Mouse (Mus musculus) embryonic facial prominence, embryonic 14.5 days (tissue): ENCODE data around the gene Fbxw8. TPM values are rescaled to one million over a fixed set of nuclear protein-coding genes. Genes with fewer than 3 reads are reported as not detected.

Experiments
- ATAC-seq: fragments of 200-750 bp; cut with Nextera tagmentation; 2 replicates; pipeline ENCODE4 v1.8.0; 2017; ENCODE audit warnings: low read depth, moderate number of reproducible peaks, moderate TSS enrichment
- DNase-seq: peaks from one replicate; pipeline ENCODE4 v3.0.0-alpha.2; 2015; ENCODE audit warnings: low spot score
- H3K27ac ChIP-seq: fragments of 300-500 bp; sonication (generic); replicated peaks from 2 replicates; pipeline ENCODE4 v1.5.1; 2014; ENCODE audit warnings: low read depth, mild to moderate bottlenecking, low read length, moderate library complexity
- H3K27me3 ChIP-seq: fragments of 300-500 bp; sonication (generic); replicated peaks from 2 replicates; pipeline ENCODE4 v1.6.1; 2014; ENCODE audit warnings: low read length; ENCODE audit not compliant: control insufficient read depth, insufficient read depth
- H3K36me3 ChIP-seq: fragments of 300-500 bp; sonication (generic); 2 replicates; pipeline ENCODE4 v1.6.1; 2014; ENCODE audit warnings: low read length, mixed read lengths; ENCODE audit not compliant: control insufficient read depth, insufficient read depth
- H3K4me1 ChIP-seq: fragments of 300-500 bp; sonication (generic); 2 replicates; pipeline ENCODE4 v1.6.1; 2014; ENCODE audit warnings: antibody characterized with exemption, low read length; ENCODE audit not compliant: control insufficient read depth, insufficient read depth
- H3K4me2 ChIP-seq: fragments of 300-500 bp; sonication (generic); 2 replicates; pipeline ENCODE4 v1.6.1; 2014; ENCODE audit warnings: low read depth, mild to moderate bottlenecking, low read length, moderate library complexity, mixed read lengths
- H3K4me3 ChIP-seq: fragments of 300-500 bp; sonication (generic); 2 replicates; pipeline ENCODE4 v1.5.1; 2014; ENCODE audit warnings: low read depth, mild to moderate bottlenecking, low read length
- H3K9ac ChIP-seq: fragments of 300-500 bp; sonication (generic); 2 replicates; pipeline ENCODE4 v1.6.1; 2014; ENCODE audit warnings: low read depth, mild to moderate bottlenecking, low read length, moderate library complexity, mixed read lengths
- H3K9me3 ChIP-seq: fragments of 300-500 bp; sonication (generic); 2 replicates; pipeline ENCODE4 v1.6.1; 2016; ENCODE audit warnings: low read length; ENCODE audit not compliant: control insufficient read depth
- WGBS: fragments of 180-500 bp; shearing (Covaris S2); extraction: QIAGEN DNeasy Blood & Tissue Kit; methylation state at CpG from one replicate; pipeline ENCODE4 v1.1.7; 2014; 5-methylcytosine and 5-hydroxymethylcytosine counted together
- polyA plus RNA-seq: library from polyadenylated mRNA; unstranded; fragments of >200 nt; fragmentation: Nextera tagmentation; extraction: Ambion mirVana; gene quantifications from 2 replicates; pipeline ENCODE4 v1.2.1, GENCODE M21; 2014

Fbxw8 gene
- polyA plus RNA-seq, 1 experiment from 2014 or later, result 31.7 TPM

- H3K4me3 ChIP-seq, result no peak overlapping the region
- 90% methylated on average over 6 of the region's 7 CpGs for WGBS
- no peaks in the 10 kb centered on the region; the same call in 1 of the 2 replicates for H3K4me1 ChIP-seq
- no peak for DNase-seq
- no peak for ATAC-seq
- H3K9me3 ChIP-seq, result no peaks in the 10 kb centered on the region
- H3K27ac ChIP-seq, result no peak overlapping the region
- H3K9ac ChIP-seq, result no peak overlapping the region
- H3K36me3 ChIP-seq, result peaks cover 29% of the 10 kb centered on the region
- H3K4me2 ChIP-seq, result no peak overlapping the region
- H3K27me3 ChIP-seq, result no peaks in the 10 kb centered on the region
These were observed 42.2 kb downstream of the Fbxw8 start for GRCm38 (mm10) chr5:118113043-118113442.

- no peak overlapping the region for H3K9ac ChIP-seq
- ATAC-seq (no peak), DNase-seq (no peak)
- H3K4me3 ChIP-seq, result no peak overlapping the region
- no peaks in the 10 kb centered on the region for H3K27me3 ChIP-seq
- WGBS, result 76% methylated on average over 7 of the region's 7 CpGs
- no peaks in the 10 kb centered on the region; the same call in 1 of the 2 replicates for H3K4me1 ChIP-seq
- no peaks in the 10 kb centered on the region for H3K9me3 ChIP-seq
- H3K4me2 ChIP-seq, result no peak overlapping the region
- H3K36me3 ChIP-seq, result peaks cover 58% of the 10 kb centered on the region
- peak overlapping the region; percentile 52; the same call in 1 of the 2 replicates for H3K27ac ChIP-seq
These were observed 46.3 kb downstream of the Fbxw8 start for GRCm38 (mm10) chr5:118108794-118109440.

- Histone ChIP-seq H3K4me3 (no peak overlapping the region), H3K27ac (peak overlapping the region; percentile 52; the same call in 1 of the 2 replicates), H3K4me2 (no peak overlapping the region), H3K9ac (0 out of 2 replicates have a peak overlapping the region, but pooled peaks have one; percentile 16), H3K4me1 (no peaks in the 10 kb centered on the region; the same call in 1 of the 2 replicates), H3K36me3 (peaks cover 58% of the 10 kb centered on the region), H3K9me3 (no peaks in the 10 kb centered on the region), H3K27me3 (no peaks in the 10 kb centered on the region)
- DNase-seq (peak; percentile 78), ATAC-seq (peak; percentile 69)
- WGBS, result 73% methylated on average over 17 of the region's 17 CpGs
These were observed 47.0 kb downstream of the Fbxw8 start for GRCm38 (mm10) chr5:118108124-118108793.

- peaks cover 55% of the 10 kb centered on the region for H3K36me3 ChIP-seq
- WGBS, result 95% methylated on average over 10 of the region's 10 CpGs
These were observed 48.6 kb downstream of the Fbxw8 start for GRCm38 (mm10) chr5:118106667-118107066.

GRCm38 (mm10) chr5:118105536-118105935, 49.7 kb downstream of the Fbxw8 start:
- Histone ChIP-seq H3K27ac (no peak overlapping the region), H3K9ac (no peak overlapping the region), H3K4me3 (no peak overlapping the region), H3K9me3 (no peaks in the 10 kb centered on the region), H3K27me3 (no peaks in the 10 kb centered on the region), H3K36me3 (peaks cover 52% of the 10 kb centered on the region), H3K4me1 (peaks cover 2% of the 10 kb centered on the region; the same call in 1 of the 2 replicates), H3K4me2 (no peak overlapping the region)
- ATAC-seq (no peak), DNase-seq (no peak)
- WGBS, result 87% methylated on average over 8 of the region's 8 CpGs

More at GRCm38 (mm10) chr5:118106667-118107066, 48.6 kb downstream of the Fbxw8 start:
- ATAC-seq (no peak), DNase-seq (no peak)
- no peak overlapping the region for H3K27ac ChIP-seq
- no peaks in the 10 kb centered on the region for H3K9me3 ChIP-seq
- H3K4me1 ChIP-seq, result no peaks in the 10 kb centered on the region; the same call in 1 of the 2 replicates
- no peak overlapping the region for H3K9ac ChIP-seq
- no peak overlapping the region for H3K4me2 ChIP-seq
- H3K27me3 ChIP-seq, result no peaks in the 10 kb centered on the region
- H3K4me3 ChIP-seq, result no peak overlapping the region

- H3K9ac ChIP-seq, result no peak overlapping the region
- no peak overlapping the region for H3K4me2 ChIP-seq
- no peaks in the 10 kb centered on the region for H3K27me3 ChIP-seq
- no peak overlapping the region for H3K4me3 ChIP-seq
- ATAC-seq (no peak), DNase-seq (no peak)
- H3K36me3 ChIP-seq, result peaks cover 39% of the 10 kb centered on the region; the same call in 1 of the 2 replicates
- 64% methylated on average over 8 of the region's 8 CpGs for WGBS
- peaks cover 5% of the 10 kb centered on the region; the same call in 1 of the 2 replicates for H3K4me1 ChIP-seq
- no peak overlapping the region for H3K27ac ChIP-seq
- no peaks in the 10 kb centered on the region for H3K9me3 ChIP-seq
These were observed 55.3 kb downstream of the Fbxw8 start for GRCm38 (mm10) chr5:118099870-118100478.

- Histone ChIP-seq H3K9ac (no peak overlapping the region), H3K9me3 (no peaks in the 10 kb centered on the region), H3K4me1 (peaks cover 5% of the 10 kb centered on the region; the same call in 1 of the 2 replicates), H3K27ac (no peak overlapping the region), H3K36me3 (peaks cover 45% of the 10 kb centered on the region), H3K27me3 (no peaks in the 10 kb centered on the region), H3K4me2 (no peak overlapping the region), H3K4me3 (no peak overlapping the region)
- DNase-seq (no peak), ATAC-seq (peak; percentile 33; the same call in 1 of the 2 replicates)
- 68% methylated on average over 11 of the region's 11 CpGs for WGBS
These were observed 56.0 kb downstream of the Fbxw8 start for GRCm38 (mm10) chr5:118099069-118099869.

- H3K36me3 ChIP-seq, result peaks cover 66% of the 10 kb centered on the region
- H3K9ac ChIP-seq, result no peak overlapping the region
- ATAC-seq (no peak), DNase-seq (no peak)
- H3K4me3 ChIP-seq, result no peak overlapping the region
- 90% methylated on average over 3 of the region's 3 CpGs for WGBS
- no peak overlapping the region for H3K4me2 ChIP-seq
- H3K27me3 ChIP-seq, result no peaks in the 10 kb centered on the region
- H3K9me3 ChIP-seq, result no peaks in the 10 kb centered on the region
- peaks cover 5% of the 10 kb centered on the region; the same call in 1 of the 2 replicates for H3K4me1 ChIP-seq
- H3K27ac ChIP-seq, result no peak overlapping the region
These were observed 58.9 kb downstream of the Fbxw8 start for GRCm38 (mm10) chr5:118096317-118096716.
